Mouse (Mus musculus) cortical plate, adult 2 months (tissue): ENCODE results near the gene Hist1h4m. TPM values are rescaled to one million over a fixed set of nuclear protein-coding genes. Genes with fewer than 3 reads are reported as not detected.
A peak's percentile ranks its signal among the peaks of the same experiment; 100 is the strongest.
"Not testable (repeated sequence)": the region's sequence is repeated elsewhere in the genome, so short reads cannot be mapped to it uniquely, and the experiment has no call there.

Experiments
- H3K27ac ChIP-seq: fragments of 200-500 bp; 2 replicates; pipeline ENCODE4 v1.5.1; 2012; ENCODE audit warnings: low read length, control low read depth, inconsistent platforms; ENCODE audit not compliant: insufficient read depth
- H3K4me1 ChIP-seq: fragments of 200-500 bp; 2 replicates; pipeline ENCODE4 v1.6.1; 2011; ENCODE audit warnings: low read length; ENCODE audit not compliant: control insufficient read depth, insufficient read depth
- H3K4me3 ChIP-seq: fragments of 200-500 bp; 2 replicates; pipeline ENCODE4 v1.5.1; 2011; ENCODE audit warnings: mild to moderate bottlenecking, low read length, control low read depth; ENCODE audit not compliant: insufficient read depth
- CTCF ChIP-seq: fragments of 200-500 bp; IDR thresholded peaks from 2 replicates; pipeline ENCODE4 v1.5.1; 2011; ENCODE audit warnings: mild to moderate bottlenecking, control low read depth, low read length; ENCODE audit not compliant: insufficient read depth; ENCODE audit errors: extremely low read depth
- POLR2A ChIP-seq: fragments of 200-500 bp; IDR thresholded peaks from 2 replicates; pipeline ENCODE4 v1.6.1; 2011; ENCODE audit warnings: mild to moderate bottlenecking, low read length, control low read depth; ENCODE audit not compliant: insufficient read depth; ENCODE audit errors: extremely low read depth
- polyA plus RNA-seq: library from polyadenylated mRNA; depleted of rRNA; stranded (reverse); fragments of >200 nt; gene quantifications from 2 replicates; pipeline ENCODE4 v1.2.3, GENCODE M21; 2012; rRNA removed

The Hist1h4m gene
- not detected in 2 replicates for polyA plus RNA-seq

GRCm38 (mm10) chr13:21811539-21811938 is at the start of gene Hist1h4m:
Gene Hist1h4m, plus strand, starts transcription at chr13:21811746.
- H3K4me1 ChIP-seq, H3K27ac ChIP-seq, H3K4me3 ChIP-seq: not testable (repeated sequence)

GRCm38 (mm10) chr13:21778814-21779766 is 32.5 kb upstream of the Hist1h4m start:
- TF ChIP-seq POLR2A = no peak
- TF ChIP-seq CTCF = no peak
- peak overlapping the region; percentile 38 for H3K4me3 ChIP-seq
- H3K27ac ChIP-seq = no peak overlapping the region
- no peaks in the 10 kb centered on the region; the same call in 1 of the 2 replicates for H3K4me1 ChIP-seq

- TF ChIP-seq POLR2A (peak; percentile 45; the same call in 1 of the 2 replicates), CTCF (no peak)
- no peaks in the 10 kb centered on the region; the same call in 1 of the 2 replicates for H3K4me1 ChIP-seq
- H3K27ac ChIP-seq = peak within 1 kb of the TSS; percentile 55
- H3K4me3 ChIP-seq = peak within 1 kb of the TSS; percentile 38
Observed at GRCm38 (mm10) chr13:21779767-21780731, 31.5 kb upstream of the Hist1h4m start, which contains the start of gene Hist1h1b. Gene Hist1h1b, minus strand, starts transcription at chr13:21780625.

GRCm38 (mm10) chr13:21781021-21781555 is 30.5 kb upstream of the Hist1h4m start:
- Histone ChIP-seq H3K4me1 (no peaks in the 10 kb centered on the region; the same call in 1 of the 2 replicates), H3K27ac (no peak overlapping the region), H3K4me3 (no peak overlapping the region; the same call in 1 of the 2 replicates)
- TF ChIP-seq POLR2A = no peak
- no peak for TF ChIP-seq CTCF

GRCm38 (mm10) chr13:21781639-21782038 is 29.9 kb upstream of the Hist1h4m start:
- TF ChIP-seq CTCF (no peak), POLR2A (no peak)
- Histone ChIP-seq H3K4me1 (no peaks in the 10 kb centered on the region; the same call in 1 of the 2 replicates), H3K4me3 (no peak overlapping the region), H3K27ac (no peak overlapping the region)

GRCm38 (mm10) chr13:21782361-21783254 is 28.9 kb upstream of the Hist1h4m start:
- not testable (repeated sequence) for H3K4me1 ChIP-seq
- peak overlapping the region; percentile 49 for H3K4me3 ChIP-seq
- peak overlapping the region; percentile 23; the same call in 1 of the 2 replicates for H3K27ac ChIP-seq

- Histone ChIP-seq H3K4me3 (peak within 1 kb of the TSS; percentile 49), H3K27ac (peak within 1 kb of the TSS; percentile 23; the same call in 1 of the 2 replicates), H3K4me1 (no peaks in the 10 kb centered on the region; the same call in 1 of the 2 replicates)
- TF ChIP-seq POLR2A = peak; percentile 68
- no peak for TF ChIP-seq CTCF
Observed at GRCm38 (mm10) chr13:21783255-21783617, 28.3 kb upstream of the Hist1h4m start, which contains the start of gene Hist1h3i. Gene Hist1h3i, minus strand, starts transcription at chr13:21783370.

GRCm38 (mm10) chr13:21783734-21784161 is 27.8 kb upstream of the Hist1h4m start:
- peak overlapping the region; percentile 49; the same call in 1 of the 2 replicates for H3K4me3 ChIP-seq
- TF ChIP-seq POLR2A (no peak), CTCF (no peak)

More at GRCm38 (mm10) chr13:21783734-21784161, 27.8 kb upstream of the Hist1h4m start:
- H3K4me1 ChIP-seq = no peaks in the 10 kb centered on the region; the same call in 1 of the 2 replicates
- H3K27ac ChIP-seq = no peak overlapping the region
